Mouse (Mus musculus) ovary, postnatal 10 days (tissue): ENCODE results near the gene Sirt7.
A peak's percentile ranks its signal among the peaks of the same experiment; 100 is the strongest.
"Not testable (repeated sequence)": the region's sequence is repeated elsewhere in the genome, so short reads cannot be mapped to it uniquely, and the experiment has no call there.

ENCODE experiments used
- DNase-seq: peaks from one replicate; pipeline ENCODE4 v3.0.0; 2022; ENCODE audit warnings: low spot score

Sirt7 gene

GRCm38 (mm10) chr11:120617519-120618112 lies 7.4 kb downstream of the Sirt7 start, which contains the start of gene Pcyt2:
TSS of gene Pcyt2 (minus strand) at chr11:120617936.
- DNase-seq = peak; percentile 53

- DNase-seq = no peak
Measured at GRCm38 (mm10) chr11:120616617-120617294, 8.3 kb downstream of the Sirt7 start.

- DNase-seq = no peak
Measured at GRCm38 (mm10) chr11:120615606-120616203, 9.3 kb downstream of the Sirt7 start.

GRCm38 (mm10) chr11:120615167-120615566 lies 9.9 kb downstream of the Sirt7 start:
- DNase-seq = no peak

GRCm38 (mm10) chr11:120613976-120614375 lies 11.1 kb downstream of the Sirt7 start:
- DNase-seq = no peak

GRCm38 (mm10) chr11:120613481-120613972 lies 11.5 kb downstream of the Sirt7 start:
- no peak for DNase-seq

GRCm38 (mm10) chr11:120612763-120613162 lies 12.3 kb downstream of the Sirt7 start:
- DNase-seq = no peak

- no peak for DNase-seq
Measured at GRCm38 (mm10) chr11:120610477-120611046, 14.5 kb downstream of the Sirt7 start.

GRCm38 (mm10) chr11:120609250-120609649 lies 15.8 kb downstream of the Sirt7 start:
- no peak for DNase-seq

- DNase-seq = no peak
Measured at GRCm38 (mm10) chr11:120608241-120609034, 16.6 kb downstream of the Sirt7 start, which contains the start of gene Npb. TSS of gene Npb (plus strand) at chr11:120608477.

GRCm38 (mm10) chr11:120606764-120607163 lies 18.3 kb downstream of the Sirt7 start:
- DNase-seq = no peak

GRCm38 (mm10) chr11:120605667-120606066 lies 19.4 kb downstream of the Sirt7 start:
- DNase-seq = no peak

GRCm38 (mm10) chr11:120603545-120603944 lies 21.5 kb downstream of the Sirt7 start:
- DNase-seq = no peak

- no peak for DNase-seq
Measured at GRCm38 (mm10) chr11:120600716-120601115, 24.3 kb downstream of the Sirt7 start.

- no peak for DNase-seq
Measured at GRCm38 (mm10) chr11:120598990-120599549, 26.0 kb downstream of the Sirt7 start.

- peak; percentile 74 for DNase-seq
Measured at GRCm38 (mm10) chr11:120598283-120598989, 26.6 kb downstream of the Sirt7 start, which contains the start of the genes Alyref and Anapc11. TSS of gene Alyref (minus strand) at chr11:120598365. TSS of gene Anapc11 (plus strand) at chr11:120598421.

- no peak for DNase-seq
Measured at GRCm38 (mm10) chr11:120597240-120598235, 27.5 kb downstream of the Sirt7 start.

- DNase-seq = no peak
Measured at GRCm38 (mm10) chr11:120588531-120588930, 36.5 kb downstream of the Sirt7 start.

- DNase-seq = no peak
Measured at GRCm38 (mm10) chr11:120583937-120584336, 41.1 kb downstream of the Sirt7 start.

- DNase-seq = not testable (repeated sequence)
Measured at GRCm38 (mm10) chr11:120582982-120583293, 42.1 kb downstream of the Sirt7 start.
